Mouse (Mus musculus) ES-Bruce4 (cell line): ENCODE measurements around the gene Luc7l. TPM values are rescaled to one million over a fixed set of nuclear protein-coding genes. Genes with fewer than 3 reads are reported as not detected.
A peak's percentile ranks its signal among the peaks of the same experiment; 100 is the strongest.

Experiments used
- H3K27ac ChIP-seq: 2 replicates; pipeline ENCODE4 v1.5.1; 2012; ENCODE audit warnings: low read length, inconsistent platforms; ENCODE audit not compliant: insufficient read depth
- H3K27me3 ChIP-seq: 2 replicates; pipeline ENCODE4 v1.6.1; 2012; ENCODE audit warnings: mild to moderate bottlenecking, low read length, inconsistent platforms; ENCODE audit not compliant: control insufficient read depth, poor library complexity, insufficient read depth, severe bottlenecking
- H3K36me3 ChIP-seq: 2 replicates; pipeline ENCODE4 v1.6.1; 2012; ENCODE audit warnings: inconsistent platforms, mild to moderate bottlenecking, low read length, moderate library complexity; ENCODE audit not compliant: control insufficient read depth, poor library complexity, insufficient read depth, severe bottlenecking
- H3K4me1 ChIP-seq: one replicate; pipeline ENCODE4 v1.8.1; 2011; ENCODE audit warnings: low read length; ENCODE audit not compliant: control insufficient read depth, insufficient read depth
- H3K4me3 ChIP-seq: 2 replicates; pipeline ENCODE4 v1.5.1; 2011; ENCODE audit warnings: low read depth, mild to moderate bottlenecking, low read length
- H3K9ac ChIP-seq: 2 replicates; pipeline ENCODE4 v1.6.1; 2012; ENCODE audit warnings: low read depth, mild to moderate bottlenecking, inconsistent platforms; ENCODE audit not compliant: poor library complexity, severe bottlenecking
- H3K9me3 ChIP-seq: replicated peaks from 2 replicates; pipeline ENCODE4 v1.6.1; 2012; ENCODE audit warnings: mild to moderate bottlenecking, low read length, inconsistent platforms; ENCODE audit not compliant: control insufficient read depth, poor library complexity, insufficient read depth, severe bottlenecking
- CTCF ChIP-seq: IDR thresholded peaks from one replicate; pipeline ENCODE4 v1.8.1; 2011; ENCODE audit warnings: low read depth, low read length
- EP300 ChIP-seq: IDR thresholded peaks from 2 replicates; pipeline ENCODE4 v1.6.1; 2011; ENCODE audit warnings: low read depth, low read length; ENCODE audit not compliant: insufficient read depth
- POLR2A ChIP-seq: IDR thresholded peaks from one replicate; pipeline ENCODE4 v1.8.1; 2011; ENCODE audit warnings: low read length; ENCODE audit not compliant: insufficient read depth
- polyA plus RNA-seq: library from polyadenylated mRNA; stranded (reverse); fragments of >200 nt; gene quantifications from 2 replicates; pipeline ENCODE4 v1.2.4, GENCODE M21; 2011; ENCODE audit warnings: low read depth; ENCODE audit not compliant: missing spikeins, insufficient read depth, insufficient read length

The Luc7l gene
- polyA plus RNA-seq: 105 and 110 TPM in 2 replicates

GRCm38 (mm10) chr17:26252539-26253251 lies at the start of gene Luc7l:
Gene Luc7l, plus strand, starts transcription at chr17:26252896.
- no peaks in the 10 kb centered on the region for H3K9me3 ChIP-seq
- peak within 1 kb of the TSS; percentile 92 for H3K4me3 ChIP-seq
- H3K9ac ChIP-seq: peak within 1 kb of the TSS; percentile 96
- peaks cover 30% of the 10 kb centered on the region for H3K36me3 ChIP-seq
- H3K27ac ChIP-seq: peak within 1 kb of the TSS; percentile 86
- H3K4me1 ChIP-seq: no peaks in the 10 kb centered on the region
- TF ChIP-seq POLR2A (peak; percentile 95), EP300 (no peak)
- no peaks in the 10 kb centered on the region for H3K27me3 ChIP-seq

GRCm38 (mm10) chr17:26203321-26203811 lies 49.3 kb upstream of the Luc7l start:
- Histone ChIP-seq H3K27me3 (no peaks in the 10 kb centered on the region; the same call in 1 of the 2 replicates), H3K9ac (peak overlapping the region; percentile 50), H3K27ac (no peak overlapping the region)

GRCm38 (mm10) chr17:26204766-26205165 lies 47.9 kb upstream of the Luc7l start:
- Histone ChIP-seq H3K4me1 (peaks cover 4% of the 10 kb centered on the region), H3K4me3 (no peak overlapping the region), H3K9ac (no peak overlapping the region), H3K36me3 (no peaks in the 10 kb centered on the region), H3K27ac (no peak overlapping the region), H3K27me3 (no peaks in the 10 kb centered on the region; the same call in 1 of the 2 replicates), H3K9me3 (no peaks in the 10 kb centered on the region)
- TF ChIP-seq CTCF (no peak), EP300 (no peak), POLR2A (no peak)

More at GRCm38 (mm10) chr17:26203321-26203811, 49.3 kb upstream of the Luc7l start:
- Histone ChIP-seq H3K4me3 (peak overlapping the region; percentile 94), H3K9me3 (no peaks in the 10 kb centered on the region), H3K36me3 (no peaks in the 10 kb centered on the region), H3K4me1 (peaks cover 4% of the 10 kb centered on the region)
- TF ChIP-seq POLR2A: no peak
- TF ChIP-seq CTCF: no peak
- TF ChIP-seq EP300: no peak

- Histone ChIP-seq H3K4me1 (peaks cover 4% of the 10 kb centered on the region), H3K9ac (no peak overlapping the region), H3K27ac (no peak overlapping the region), H3K36me3 (no peaks in the 10 kb centered on the region), H3K9me3 (no peaks in the 10 kb centered on the region), H3K27me3 (no peaks in the 10 kb centered on the region), H3K4me3 (no peak overlapping the region)
- TF ChIP-seq CTCF (no peak), POLR2A (no peak), EP300 (no peak)
Observed at GRCm38 (mm10) chr17:26206392-26206791, 46.3 kb upstream of the Luc7l start.

- TF ChIP-seq POLR2A (no peak), CTCF (no peak), EP300 (no peak)
- Histone ChIP-seq H3K36me3 (no peaks in the 10 kb centered on the region), H3K27ac (no peak within 1 kb of the TSS), H3K4me1 (peaks cover 3% of the 10 kb centered on the region), H3K9me3 (no peaks in the 10 kb centered on the region), H3K4me3 (no peak within 1 kb of the TSS), H3K9ac (no peak within 1 kb of the TSS), H3K27me3 (no peaks in the 10 kb centered on the region)
Observed at GRCm38 (mm10) chr17:26207686-26208085, 45.0 kb upstream of the Luc7l start, which contains the start of gene Arhgdig. Gene Arhgdig, minus strand, starts transcription at chr17:26207786.

GRCm38 (mm10) chr17:26212241-26212640 lies 40.5 kb upstream of the Luc7l start:
- no peaks in the 10 kb centered on the region for H3K36me3 ChIP-seq
- H3K27me3 ChIP-seq: no peaks in the 10 kb centered on the region
- H3K4me3 ChIP-seq: no peak overlapping the region
- H3K4me1 ChIP-seq: no peaks in the 10 kb centered on the region
- TF ChIP-seq POLR2A (no peak), EP300 (no peak), CTCF (no peak)
- no peaks in the 10 kb centered on the region for H3K9me3 ChIP-seq
- no peak overlapping the region for H3K9ac ChIP-seq
- H3K27ac ChIP-seq: no peak overlapping the region
